Mouse (Mus musculus): Measurements from ENCODE around the gene Pax9.

DNA sequence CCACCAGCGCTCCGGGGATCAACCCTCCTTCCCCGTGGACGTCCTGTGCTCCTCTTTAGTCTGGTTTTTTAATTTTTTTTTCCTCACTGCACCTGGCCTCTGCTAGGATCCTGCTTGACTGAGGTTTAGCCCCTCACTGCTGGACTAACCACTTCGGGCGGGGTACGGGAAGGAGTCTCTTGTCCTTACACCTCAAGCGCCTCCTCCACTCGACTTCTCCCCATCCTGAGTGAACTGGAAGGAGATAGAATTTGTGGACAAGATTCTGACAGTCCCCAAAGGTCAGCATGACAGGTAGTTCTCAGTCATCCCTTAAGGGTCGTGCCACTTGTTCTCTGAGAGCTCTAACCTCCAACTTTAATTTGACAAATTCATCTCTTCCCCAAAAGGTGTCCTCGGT lies 3.4 kb downstream of the Pax9 start:
- no peak for TF ChIP-seq POLR2A (IDR thresholded peaks at IDR 0.05; ENCODE audit: extremely low read depth, insufficient read depth, low read length)
- no peak for TF ChIP-seq CTCF (IDR thresholded peaks at IDR 0.05; ENCODE audit: low read depth, low read length)
